Mouse (Mus musculus) ES-E14 (cell line): ENCODE data around the gene Pilrb2.

Source experiments
- CHD2 ChIP-seq: IDR thresholded peaks from 2 replicates; pipeline ENCODE4 v1.6.1; 2014; ENCODE audit warnings: mild to moderate bottlenecking, low read depth, low read length, inconsistent platforms
- MAFK ChIP-seq: IDR thresholded peaks from 2 replicates; pipeline ENCODE4 v1.6.1; 2014; ENCODE audit warnings: mild to moderate bottlenecking, low read depth, low read length, inconsistent platforms; ENCODE audit not compliant: insufficient read depth
- ZC3H11A ChIP-seq: IDR thresholded peaks from 2 replicates; pipeline ENCODE4 v1.6.1; 2012; ENCODE audit warnings: low read depth, mild to moderate bottlenecking, inconsistent platforms, low read length, borderline replicate concordance
- ZNF384 ChIP-seq: IDR thresholded peaks from 2 replicates; pipeline ENCODE4 v1.6.1; 2012; ENCODE audit warnings: low read depth, low read length, inconsistent platforms

DNA sequence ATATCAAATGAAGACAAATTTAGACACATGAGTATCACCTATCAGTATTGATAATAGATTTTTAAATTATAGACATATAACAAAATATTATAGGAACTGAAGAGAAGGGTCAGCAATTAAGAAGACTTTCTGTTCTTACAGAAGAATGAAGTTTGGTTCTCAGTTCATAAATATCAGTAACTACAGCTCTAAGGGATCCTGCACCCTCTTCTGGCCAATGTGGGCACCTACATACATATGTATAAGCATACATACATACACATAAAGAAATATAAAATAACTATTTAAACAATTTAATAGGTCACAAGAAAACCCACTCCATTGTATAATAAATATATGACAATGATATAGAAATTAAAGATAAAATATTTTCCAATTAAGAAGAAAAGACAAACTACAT is 42.9 kb upstream of the Pilrb2 start:
- TF ChIP-seq ZNF384, result no peak
- TF ChIP-seq MAFK, result no peak
- TF ChIP-seq ZC3H11A, result no peak
- TF ChIP-seq CHD2, result no peak
